Mouse (Mus musculus) embryonic stem cell, embryonic (primary cell): Measurements from ENCODE around the gene Banf2.

Source experiments
- CTCF ChIA-PET, 4 experiments: fragments of 300-600 bp in 2 of 4; fragments of 350-600 bp in 2 of 4; sonication (Branson Sonifier 250); formaldehyde crosslinking; loops; one replicate each; lab custom pipeline; 2022; ENCODE audit warnings: inconsistent platforms in 2 of 4; lab: Charles Lee
- POLR2A ChIA-PET, 4 experiments: fragments of 300-600 bp in 2 of 4; fragments of 350-600 bp in 2 of 4; sonication (Branson Sonifier 250); formaldehyde crosslinking; loops; one replicate each; lab custom pipeline; 2022; ENCODE audit warnings: antibody characterized with exemption in 4 of 4, inconsistent platforms in 1 of 4; lab: Charles Lee

Banf2 gene

DNA sequence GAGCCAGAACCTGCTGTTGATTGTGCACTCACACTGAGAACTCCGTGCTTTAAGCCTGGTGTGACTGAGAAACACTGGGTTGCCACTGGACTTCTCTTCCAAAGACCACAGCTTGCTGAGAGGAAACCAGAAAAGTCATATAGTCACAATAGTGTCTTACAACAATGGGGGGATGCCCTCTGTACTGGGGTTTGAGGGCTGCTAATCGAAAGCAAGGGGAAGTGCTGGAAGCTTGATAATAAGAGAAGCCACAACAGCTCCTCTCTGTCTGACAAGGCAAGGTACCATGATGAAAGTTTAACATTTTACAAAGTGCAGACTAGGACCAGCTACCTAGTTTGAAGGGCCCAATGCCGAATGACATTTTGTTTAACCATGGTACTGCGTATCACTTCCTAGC is 36.8 kb downstream of the Banf2 start:
- ChIA-PET POLR2A (interaction anchor here in 1 of 4 experiments (0.8 kb wide), 1 partner anchor 16 kb away, joined by 3 read pairs; no protein-coding TSS in a partner anchor), CTCF (interaction anchor here in 1 of 4 experiments (0.5 kb wide), 1 partner anchor 268 kb away, joined by 3 read pairs; no protein-coding TSS in a partner anchor)

GRCm38 (mm10) chr2:144070479-144070878 is 37.6 kb downstream of the Banf2 start:
- CTCF ChIA-PET = no interaction called here
- POLR2A ChIA-PET = no interaction called here

DNA sequence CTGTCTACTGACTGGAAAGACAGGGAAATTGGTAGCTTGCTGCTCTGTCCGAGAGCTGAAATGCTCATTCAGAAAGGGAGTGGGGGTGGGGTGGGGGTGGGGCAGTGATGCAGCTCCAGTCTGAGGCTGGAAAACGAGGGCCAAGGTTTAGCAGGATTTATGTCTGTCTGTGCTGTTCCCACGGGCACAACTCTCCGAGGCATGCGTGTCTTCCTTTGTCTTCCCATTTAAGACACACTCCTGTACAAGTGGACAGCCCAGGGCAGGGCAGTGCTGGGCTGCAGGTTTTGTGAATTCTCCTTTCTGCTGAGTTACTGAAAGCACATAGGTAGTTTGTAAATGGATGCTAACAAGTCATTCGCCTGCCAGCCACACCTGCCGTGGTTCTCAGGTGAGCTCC is 39.8 kb downstream of the Banf2 start:
- CTCF ChIA-PET = no interaction called here
- POLR2A ChIA-PET = interaction anchor here in 2 of 4 experiments (0.6 to 1.2 kb wide), 3 partner anchors 9 to 33 kb away, joined by 3 to 4 read pairs (median 4); no protein-coding TSS in a partner anchor

DNA sequence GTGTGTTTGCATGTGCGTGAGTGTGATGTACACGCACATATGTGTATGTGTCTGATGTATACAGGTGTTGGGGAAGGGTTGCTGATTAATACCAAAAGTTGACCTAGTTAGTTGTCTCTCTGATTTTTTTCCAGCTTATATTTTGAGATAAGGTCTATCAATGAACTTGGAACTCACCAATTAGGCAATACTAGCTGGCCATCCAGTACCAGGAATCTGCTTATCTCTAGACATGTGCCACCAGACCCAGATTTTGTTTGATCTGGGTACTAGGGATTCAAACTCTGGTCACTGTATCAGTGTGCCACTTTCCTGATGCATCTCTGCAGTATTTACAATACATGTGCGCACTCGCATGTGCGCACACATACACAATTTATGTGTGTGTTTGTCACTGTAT is 41.2 kb downstream of the Banf2 start:
- CTCF ChIA-PET = no interaction called here
- POLR2A ChIA-PET = no interaction called here

DNA sequence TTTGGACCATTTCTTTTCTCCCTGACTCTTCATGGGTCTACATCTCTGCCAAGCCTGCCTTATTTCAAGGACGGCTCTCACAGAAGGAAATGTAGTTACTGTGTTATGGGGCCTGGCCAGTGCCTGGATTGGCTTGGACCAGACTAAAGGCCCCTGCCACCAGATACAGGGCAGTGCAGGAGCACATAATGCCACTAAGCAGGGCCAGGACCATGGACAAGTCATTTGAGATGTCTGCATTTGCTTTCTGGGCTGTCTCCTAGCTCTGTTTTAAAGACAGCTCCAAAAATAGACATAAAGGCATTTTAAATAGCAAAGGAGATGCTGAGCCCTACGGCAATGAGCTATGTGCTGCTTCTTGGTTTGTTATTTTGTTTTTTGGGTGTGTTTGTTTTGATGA is 43.8 kb downstream of the Banf2 start:
- CTCF ChIA-PET = no interaction called here
- POLR2A ChIA-PET = interaction anchor here in 3 of 4 experiments (0.6 to 1.7 kb wide), 3 partner anchors 8 to 472 kb away, joined by 3 to 8 read pairs (median 4); partner anchors contain the start of gene Rrbp1 (in 1 of the 3)

GRCm38 (mm10) chr2:144078897-144079296 is 46.0 kb downstream of the Banf2 start:
- ChIA-PET POLR2A (no interaction called here), CTCF (interaction anchor here in 1 of 4 experiments (1.5 kb wide), 1 partner anchor 8 kb away, joined by 4 read pairs; no protein-coding TSS in a partner anchor)

GRCm38 (mm10) chr2:144086183-144086847 is 53.5 kb downstream of the Banf2 start:
- CTCF ChIA-PET = interaction anchor here in 3 of 4 experiments (0.6 to 1.4 kb wide), 6 partner anchors 10 to 500 kb away, joined by 3 to 9 read pairs (median 3); no protein-coding TSS in a partner anchor
- POLR2A ChIA-PET = interaction anchor here in 3 of 4 experiments (0.6 to 2.8 kb wide), 16 partner anchors 9 to 244 kb away, joined by 3 to 10 read pairs (median 4); partner anchors contain the start of genes Rrbp1 (in 2 of the 3) and Dstn (in 1 of the 3)

DNA sequence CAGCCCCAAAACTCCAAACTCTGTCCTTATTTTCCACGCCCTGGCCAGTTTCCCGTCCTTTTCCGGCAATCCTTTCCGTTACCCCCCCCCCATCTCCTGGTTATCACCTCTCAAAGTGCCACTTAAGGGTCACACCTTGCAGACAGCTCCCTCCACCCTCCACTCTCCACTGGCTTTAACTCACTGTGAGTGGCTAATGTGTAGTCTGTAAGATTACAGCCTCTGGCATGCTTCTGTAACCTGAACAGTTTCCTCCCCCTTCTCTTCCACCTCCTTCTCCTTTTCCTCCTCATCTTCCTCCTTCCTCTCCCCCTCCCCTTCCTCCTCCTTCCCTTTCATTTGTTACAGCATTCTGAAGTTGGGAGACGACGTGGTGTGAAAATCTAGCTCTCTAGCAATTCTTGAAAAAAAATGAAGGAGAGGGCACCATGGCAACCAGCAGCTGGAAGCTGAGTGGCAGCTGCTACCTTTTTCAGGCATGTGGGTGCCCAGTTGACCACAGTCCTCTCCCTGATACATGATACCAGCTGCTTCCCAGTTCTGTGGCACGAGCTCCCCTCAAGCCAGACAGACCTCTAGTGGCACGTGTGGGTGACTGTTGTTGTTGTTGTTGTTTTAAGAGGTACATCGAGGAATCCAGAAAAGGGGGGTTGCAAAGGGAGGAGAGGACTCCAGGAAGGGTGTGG is 55.2 kb downstream of the Banf2 start:
- POLR2A ChIA-PET = interaction anchor here in 3 of 4 experiments (0.5 to 2.2 kb wide), 5 partner anchors 31 to 176 kb away, joined by 3 to 7 read pairs (median 3); partner anchors contain the start of gene Rrbp1 (in 1 of the 3)
- CTCF ChIA-PET = interaction anchor here in 3 of 4 experiments (0.6 to 1.0 kb wide), 4 partner anchors 71 to 806 kb away, joined by 3 to 14 read pairs (median 3); no protein-coding TSS in a partner anchor

DNA sequence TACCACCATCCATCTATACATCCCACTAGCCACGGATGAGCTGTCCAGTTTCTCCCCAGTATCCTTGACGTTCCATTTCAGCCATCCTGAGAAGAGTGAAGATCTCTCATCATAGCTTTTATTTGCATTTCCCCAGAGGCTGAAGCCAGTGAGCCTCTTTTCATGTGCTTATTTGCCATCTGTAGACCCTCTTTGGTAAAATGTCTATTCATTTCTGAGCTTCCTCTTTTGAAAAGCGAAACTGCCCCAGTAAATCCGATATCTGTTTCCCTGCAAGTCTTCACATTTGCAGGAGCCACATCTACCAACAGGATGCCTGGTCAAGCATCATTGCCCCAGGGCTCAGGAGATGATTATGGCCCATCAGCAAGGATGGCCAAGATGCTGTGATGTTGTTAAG is 59.9 kb downstream of the Banf2 start:
- ChIA-PET POLR2A (no interaction called here), CTCF (no interaction called here)

DNA sequence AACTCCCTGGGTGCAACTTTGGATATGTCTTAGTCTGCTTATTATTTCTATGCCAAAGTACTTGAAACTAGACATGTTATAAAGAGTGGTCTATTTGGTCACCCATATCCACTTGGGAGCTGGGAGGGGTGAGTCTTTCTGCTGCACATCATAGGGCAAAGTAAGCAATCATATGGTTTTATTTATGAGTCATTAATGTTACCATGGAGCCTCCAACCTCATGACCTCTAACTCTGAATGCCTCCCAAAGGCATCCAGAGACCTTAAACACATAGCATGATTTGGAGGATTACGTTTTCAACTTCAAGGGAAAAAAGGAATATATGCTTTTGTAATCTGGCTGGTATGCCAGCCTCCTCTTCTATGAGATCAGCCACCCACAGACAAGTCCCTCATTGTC is 61.9 kb downstream of the Banf2 start:
- CTCF ChIA-PET = no interaction called here
- POLR2A ChIA-PET = no interaction called here

- POLR2A ChIA-PET = no interaction called here
- CTCF ChIA-PET = no interaction called here
These were observed 68.7 kb downstream of the Banf2 start for GRCm38 (mm10) chr2:144101463-144101961.

DNA sequence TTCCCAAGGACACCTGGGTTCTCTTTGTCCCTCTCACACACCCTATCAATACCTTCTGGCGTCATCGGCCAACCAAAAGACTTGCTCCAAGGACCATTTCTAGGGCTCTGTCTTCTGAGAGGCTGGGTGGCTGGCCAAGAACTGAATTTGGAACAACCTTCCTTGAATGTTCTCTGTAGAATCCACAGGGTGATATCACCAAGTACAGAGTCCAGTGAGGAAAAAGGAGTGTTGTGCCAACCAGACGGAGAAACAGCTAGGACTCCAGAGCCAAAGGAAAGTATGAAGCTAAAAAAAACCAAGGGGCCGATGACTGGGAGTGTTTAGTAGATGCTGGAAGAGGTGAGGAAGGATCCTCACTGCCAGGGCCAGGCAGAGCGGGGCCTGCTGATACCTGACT is 74.5 kb downstream of the Banf2 start:
- ChIA-PET CTCF (interaction anchor here in 3 of 4 experiments (0.5 to 1.3 kb wide), 3 partner anchors 27 to 329 kb away, joined by 3 to 5 read pairs (median 3); no protein-coding TSS in a partner anchor), POLR2A (interaction anchor here in 1 of 4 experiments (0.6 to 0.8 kb wide), 3 partner anchors 21 to 62 kb away, joined by 3 to 4 read pairs (median 4); no protein-coding TSS in a partner anchor)

- POLR2A ChIA-PET = interaction anchor here in 2 of 4 experiments (0.5 to 0.8 kb wide), 3 partner anchors 21 to 194 kb away, joined by 3 to 4 read pairs (median 4); no protein-coding TSS in a partner anchor
- CTCF ChIA-PET = interaction anchor here in 2 of 4 experiments (0.6 to 1.3 kb wide), 2 partner anchors 26 to 328 kb away, joined by 3 to 5 read pairs; no protein-coding TSS in a partner anchor
These were observed 75.0 kb downstream of the Banf2 start for GRCm38 (mm10) chr2:144107810-144108209.

DNA sequence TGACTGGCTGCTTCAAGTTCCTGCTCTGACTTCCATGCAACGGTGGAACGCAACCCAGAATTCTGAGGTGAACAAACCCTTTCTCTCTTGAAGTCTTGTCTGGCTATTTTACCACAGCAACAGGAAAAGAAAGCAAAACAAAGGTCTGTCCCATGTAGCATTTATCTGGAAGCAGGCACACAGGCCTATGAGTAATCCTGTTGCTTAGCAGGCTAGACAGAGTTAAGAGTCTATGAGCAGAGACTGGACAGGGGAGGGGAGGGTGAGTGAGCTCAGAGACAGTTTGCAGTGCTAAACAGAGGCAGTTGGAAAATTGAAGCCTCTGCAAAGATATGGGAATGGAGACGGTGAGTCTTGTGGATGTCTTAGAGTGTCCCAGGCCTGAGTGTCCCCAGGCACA is 75.5 kb downstream of the Banf2 start:
- POLR2A ChIA-PET = interaction anchor here in 1 of 4 experiments (0.5 kb wide), 1 partner anchor 195 kb away, joined by 3 read pairs; no protein-coding TSS in a partner anchor
- CTCF ChIA-PET = interaction anchor here in 1 of 4 experiments (1.3 kb wide), 1 partner anchor 26 kb away, joined by 3 read pairs; no protein-coding TSS in a partner anchor

DNA sequence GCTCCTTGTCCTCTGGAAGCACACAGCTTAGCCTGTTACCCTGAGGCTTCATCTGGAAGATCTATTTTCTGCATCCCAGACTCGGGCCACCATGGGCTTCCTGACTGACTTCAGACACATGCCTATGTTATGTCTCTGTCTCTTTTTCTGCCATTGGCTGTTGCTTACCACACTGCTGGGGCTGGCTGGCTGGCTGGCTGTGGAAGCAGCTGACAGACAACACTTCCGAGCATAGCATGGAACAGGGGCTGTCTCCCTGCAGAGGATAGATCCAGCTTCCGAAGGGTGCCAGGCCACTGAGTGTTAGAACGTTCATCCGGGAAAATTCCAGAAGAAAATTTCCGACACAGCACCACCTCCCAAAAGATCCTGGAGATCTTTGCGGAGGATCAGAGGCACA is 79.1 kb downstream of the Banf2 start:
- CTCF ChIA-PET = no interaction called here

DNA sequence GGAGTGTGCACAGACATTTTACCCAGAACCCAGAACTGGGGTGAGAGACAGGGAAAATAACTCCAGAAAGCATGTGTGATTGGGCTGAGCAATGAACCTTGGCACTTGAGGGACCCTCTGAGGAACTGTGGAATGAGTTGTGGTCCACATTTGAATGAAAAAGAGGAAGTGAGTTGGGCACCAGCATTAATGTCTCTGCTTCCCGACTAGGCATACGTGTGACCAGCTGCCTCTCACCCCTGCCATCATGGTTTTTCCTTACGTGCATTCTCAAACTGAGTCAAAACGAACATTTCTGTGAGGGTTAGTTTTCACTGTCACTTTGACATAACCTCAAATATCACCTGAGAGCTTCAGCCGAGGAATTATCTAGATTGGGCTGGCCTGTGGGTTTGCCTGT is 79.8 kb downstream of the Banf2 start:
- ChIA-PET CTCF (no interaction called here), POLR2A (no interaction called here)

More for the DNA sequence above, 79.1 kb downstream of the Banf2 start:
- POLR2A ChIA-PET = no interaction called here

GRCm38 (mm10) chr2:144118061-144118460 is 85.2 kb downstream of the Banf2 start:
- ChIA-PET POLR2A (interaction anchor here in 2 of 4 experiments (1.1 to 1.2 kb wide), 2 partner anchors 30 to 123 kb away, joined by 3 read pairs; no protein-coding TSS in a partner anchor), CTCF (no interaction called here)

GRCm38 (mm10) chr2:144120186-144120823 is 87.4 kb downstream of the Banf2 start:
- CTCF ChIA-PET = no interaction called here
- POLR2A ChIA-PET = interaction anchor here in 2 of 4 experiments (1.0 to 1.3 kb wide), 2 partner anchors 14 to 20 kb away, joined by 3 read pairs; no protein-coding TSS in a partner anchor
